Mouse (Mus musculus): ENCODE results near the gene Bcas1. TPM values are rescaled to one million over a fixed set of nuclear protein-coding genes. Genes with fewer than 3 reads are reported as not detected.

Bcas1 gene
- polyA plus RNA-seq, 1 experiment from 2014 or later = not detected

- Histone ChIP-seq H3K27ac (no peak overlapping the region), H3K79me2 (ENCODE audit: inconsistent target) (no peaks in the 10 kb centered on the region), H3K36me3 (ENCODE audit: inconsistent target) (no peaks in the 10 kb centered on the region), H3K4me3 (ENCODE audit: inconsistent target) (peak overlapping the region; percentile 5; the same call in 1 of the 2 replicates)
- WGBS (ENCODE audit: missing documents) = 1% methylated on average over 17 of the region's 17 CpGs
Observed at GRCm38 (mm10) chr2:170401211-170401799, 26.3 kb downstream of the Bcas1 start.

- Histone ChIP-seq H3K27ac (no peak overlapping the region), H3K79me2 (ENCODE audit: inconsistent target) (no peaks in the 10 kb centered on the region), H3K4me3 (ENCODE audit: inconsistent target) (no peak overlapping the region), H3K36me3 (ENCODE audit: inconsistent target) (no peaks in the 10 kb centered on the region)
- WGBS (ENCODE audit: missing documents) = 2% methylated on average over 9 of the region's 10 CpGs
Observed at GRCm38 (mm10) chr2:170400666-170401065, 27.0 kb downstream of the Bcas1 start.

GRCm38 (mm10) chr2:170391994-170392393, 35.7 kb downstream of the Bcas1 start:
- Histone ChIP-seq H3K79me2 (ENCODE audit: inconsistent target) (no peaks in the 10 kb centered on the region), H3K4me3 (ENCODE audit: inconsistent target) (no peak overlapping the region), H3K27ac (no peak overlapping the region), H3K36me3 (ENCODE audit: inconsistent target) (no peaks in the 10 kb centered on the region)
- WGBS (ENCODE audit: missing documents) = 95% methylated on average over 1 of the region's 1 CpGs

GRCm38 (mm10) chr2:170388320-170388719, 39.3 kb downstream of the Bcas1 start:
- Histone ChIP-seq H3K79me2 (ENCODE audit: inconsistent target) (no peaks in the 10 kb centered on the region), H3K36me3 (ENCODE audit: inconsistent target) (no peaks in the 10 kb centered on the region), H3K27ac (no peak overlapping the region), H3K4me3 (ENCODE audit: inconsistent target) (no peak overlapping the region)
- WGBS (ENCODE audit: missing documents) = 56% methylated on average over 5 of the region's 5 CpGs

GRCm38 (mm10) chr2:170385556-170385955, 42.1 kb downstream of the Bcas1 start:
- H3K79me2 ChIP-seq (ENCODE audit: inconsistent target) = no peaks in the 10 kb centered on the region
- no peak overlapping the region for H3K27ac ChIP-seq
- 100% methylated on average over 1 of the region's 1 CpGs for WGBS (ENCODE audit: missing documents)
- H3K36me3 ChIP-seq (ENCODE audit: inconsistent target) = no peaks in the 10 kb centered on the region
- H3K4me3 ChIP-seq (ENCODE audit: inconsistent target) = no peak overlapping the region

- Histone ChIP-seq H3K4me3 (ENCODE audit: inconsistent target) (no peak overlapping the region), H3K27ac (no peak overlapping the region), H3K79me2 (ENCODE audit: inconsistent target) (no peaks in the 10 kb centered on the region), H3K36me3 (ENCODE audit: inconsistent target) (no peaks in the 10 kb centered on the region)
- WGBS (ENCODE audit: missing documents) = 100% methylated on average over 1 of the region's 1 CpGs
Observed at GRCm38 (mm10) chr2:170384770-170385169, 42.9 kb downstream of the Bcas1 start.

- 42% methylated on average over 10 of the region's 10 CpGs for WGBS (ENCODE audit: missing documents)
- no peaks in the 10 kb centered on the region for H3K36me3 ChIP-seq (ENCODE audit: inconsistent target)
- H3K4me3 ChIP-seq (ENCODE audit: inconsistent target) = no peak overlapping the region
- H3K27ac ChIP-seq = no peak overlapping the region
- no peaks in the 10 kb centered on the region for H3K79me2 ChIP-seq (ENCODE audit: inconsistent target)
Observed at GRCm38 (mm10) chr2:170373391-170373790, 54.3 kb downstream of the Bcas1 start.

- Histone ChIP-seq H3K27ac (no peak overlapping the region), H3K79me2 (ENCODE audit: inconsistent target) (no peaks in the 10 kb centered on the region), H3K4me3 (ENCODE audit: inconsistent target) (no peak overlapping the region), H3K36me3 (ENCODE audit: inconsistent target) (no peaks in the 10 kb centered on the region)
- 96% methylated on average over 2 of the region's 2 CpGs for WGBS (ENCODE audit: missing documents)
Observed at GRCm38 (mm10) chr2:170365676-170366075, 62.0 kb downstream of the Bcas1 start.

- Histone ChIP-seq H3K36me3 (ENCODE audit: inconsistent target) (no peaks in the 10 kb centered on the region), H3K27ac (no peak overlapping the region), H3K4me3 (ENCODE audit: inconsistent target) (no peak overlapping the region), H3K79me2 (ENCODE audit: inconsistent target) (no peaks in the 10 kb centered on the region)
- 93% methylated on average over 3 of the region's 3 CpGs for WGBS (ENCODE audit: missing documents)
Observed at GRCm38 (mm10) chr2:170365271-170365670, 62.4 kb downstream of the Bcas1 start.

GRCm38 (mm10) chr2:170356667-170357374, 70.8 kb downstream of the Bcas1 start:
- Histone ChIP-seq H3K27ac (no peak overlapping the region), H3K36me3 (ENCODE audit: inconsistent target) (no peaks in the 10 kb centered on the region), H3K4me3 (ENCODE audit: inconsistent target) (no peak overlapping the region), H3K79me2 (ENCODE audit: inconsistent target) (no peaks in the 10 kb centered on the region)
- WGBS (ENCODE audit: missing documents) = 83% methylated on average over 16 of the region's 16 CpGs

GRCm38 (mm10) chr2:170354963-170355367, 72.7 kb downstream of the Bcas1 start:
- H3K27ac ChIP-seq = no peak overlapping the region
- WGBS (ENCODE audit: missing documents) = 25% methylated on average over 10 of the region's 10 CpGs

GRCm38 (mm10) chr2:170352273-170352672, 75.4 kb downstream of the Bcas1 start:
- Histone ChIP-seq H3K4me3 (ENCODE audit: inconsistent target) (no peak overlapping the region), H3K79me2 (ENCODE audit: inconsistent target) (no peaks in the 10 kb centered on the region), H3K27ac (no peak overlapping the region), H3K36me3 (ENCODE audit: inconsistent target) (no peaks in the 10 kb centered on the region)
- WGBS (ENCODE audit: missing documents) = 95% methylated on average over 4 of the region's 4 CpGs

More at GRCm38 (mm10) chr2:170354963-170355367, 72.7 kb downstream of the Bcas1 start:
- Histone ChIP-seq H3K36me3 (ENCODE audit: inconsistent target) (no peaks in the 10 kb centered on the region), H3K79me2 (ENCODE audit: inconsistent target) (no peaks in the 10 kb centered on the region), H3K4me3 (ENCODE audit: inconsistent target) (no peak overlapping the region)

- Histone ChIP-seq H3K36me3 (ENCODE audit: inconsistent target) (no peaks in the 10 kb centered on the region), H3K79me2 (ENCODE audit: inconsistent target) (no peaks in the 10 kb centered on the region), H3K4me3 (ENCODE audit: inconsistent target) (no peak overlapping the region), H3K27ac (no peak overlapping the region)
- WGBS (ENCODE audit: missing documents) = 56% methylated on average over 6 of the region's 6 CpGs
Observed at GRCm38 (mm10) chr2:170351847-170352246, 75.8 kb downstream of the Bcas1 start.

GRCm38 (mm10) chr2:170349784-170350183, 77.9 kb downstream of the Bcas1 start:
- WGBS (ENCODE audit: missing documents) = 78% methylated on average over 5 of the region's 5 CpGs
- H3K36me3 ChIP-seq (ENCODE audit: inconsistent target) = no peaks in the 10 kb centered on the region
- no peak overlapping the region for H3K27ac ChIP-seq
- H3K4me3 ChIP-seq (ENCODE audit: inconsistent target) = no peak overlapping the region
- H3K79me2 ChIP-seq (ENCODE audit: inconsistent target) = no peaks in the 10 kb centered on the region

GRCm38 (mm10) chr2:170349096-170349495, 78.5 kb downstream of the Bcas1 start:
- Histone ChIP-seq H3K27ac (no peak overlapping the region), H3K4me3 (ENCODE audit: inconsistent target) (no peak overlapping the region), H3K36me3 (ENCODE audit: inconsistent target) (no peaks in the 10 kb centered on the region), H3K79me2 (ENCODE audit: inconsistent target) (no peaks in the 10 kb centered on the region)
- 38% methylated on average over 19 of the region's 19 CpGs for WGBS (ENCODE audit: missing documents)

Data from macrophage (primary cell).